In the genomic region with DNA sequence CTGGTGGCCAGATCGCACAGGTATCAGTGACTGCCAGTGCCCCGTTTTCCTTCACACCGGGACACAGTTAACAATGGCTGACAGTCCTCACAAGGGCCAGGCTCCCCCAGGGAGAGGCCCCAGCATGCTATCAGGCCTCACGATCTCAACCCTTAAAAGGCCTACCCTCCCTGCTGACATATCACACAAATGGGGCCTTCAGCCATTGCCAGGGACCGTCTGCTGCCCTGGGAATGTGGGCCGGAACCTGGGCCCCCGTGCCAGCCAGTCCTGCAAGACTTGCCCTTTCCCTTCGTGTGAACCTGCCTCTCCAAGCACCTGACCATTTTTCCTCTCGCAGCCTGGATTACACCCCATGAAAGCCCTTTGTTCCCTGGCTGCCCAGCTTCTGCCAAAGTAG, we compare ENCODE assay signal across 26 mouse cellular contexts.
A peak's percentile ranks its signal among the peaks of the same experiment; 100 is the strongest.
DNase-seq lines count a peak whose midpoint lies in the region; ATAC-seq lines count a peak whose summit lies in the region.
"Had no signal": no experiment of that assay in that cellular context is flagged by ENCODE, and none has a peak within 500 bp of the region (broad histone marks: within the 10 kb centered on the region; RNA-seq: fewer than 3 reads in every experiment).

No protein-coding gene starts in this region.

- intact Hi-C loops in left cerebral cortex, postnatal 4 days (cut with DNase I) = no loop called here

- H3K4me2 ChIP-seq in forebrain, embryonic 11.5 days (ENCODE audit: low read depth, low read length, severe bottlenecking) = no peak overlapping the region
- H3K4me2 ChIP-seq in midbrain, embryonic 14.5 days (ENCODE audit: low read length) = no peak overlapping the region
- H3K4me2 ChIP-seq in forebrain, embryonic 14.5 days (ENCODE audit: low read length) = no peak overlapping the region
- H3K4me2 ChIP-seq: heart, embryonic 15.5 days; hindbrain, embryonic 12.5 days; liver, embryonic 12.5 days; neural tube, embryonic 13.5 days; stomach, embryonic 15.5 days had no signal

- no peak overlapping the region for H3K9ac ChIP-seq in forebrain, embryonic 11.5 days (ENCODE audit: low read length)
- H3K9ac ChIP-seq in midbrain, embryonic 14.5 days (replicated peaks; ENCODE audit: low read length) = no peak overlapping the region
- H3K9ac ChIP-seq in forebrain, embryonic 14.5 days (ENCODE audit: low read length) = no peak overlapping the region
- H3K9ac ChIP-seq: heart, embryonic 15.5 days; hindbrain, embryonic 12.5 days; liver, embryonic 12.5 days; liver, postnatal 0 days; neural tube, embryonic 13.5 days; stomach, embryonic 15.5 days had no signal

- no peak for ATAC-seq in forebrain, embryonic 11.5 days (replicated peaks; ENCODE audit: low FRiP score)
- no peak for ATAC-seq in midbrain, embryonic 14.5 days (ENCODE audit: low FRiP score, low TSS enrichment)
- ATAC-seq in forebrain, embryonic 14.5 days = no peak
- ATAC-seq: CD4-positive, CD25-positive, alpha-beta regulatory T cell, adult 4 months; inflammation-experienced regulatory T-cells, adult 6 months; liver, embryonic 12.5 days; liver, postnatal 0 days; midbrain, embryonic 16.5 days had no signal

- WGBS in forebrain, embryonic 10.5 days = 54% methylated on average over 9 of the region's 9 CpGs
- WGBS in forebrain, embryonic 11.5 days = 44% methylated on average over 9 of the region's 9 CpGs
- WGBS in midbrain, embryonic 10.5 days = 50% methylated on average over 9 of the region's 9 CpGs
- 42% methylated on average over 9 of the region's 9 CpGs for WGBS in midbrain, embryonic 14.5 days
- 39% methylated on average over 9 of the region's 9 CpGs for WGBS in embryonic facial prominence, embryonic 10.5 days
- WGBS in forebrain, embryonic 14.5 days = 41% methylated on average over 9 of the region's 9 CpGs

- peak overlapping the region; percentile 93 for H3K27ac ChIP-seq in forebrain, embryonic 10.5 days
- H3K27ac ChIP-seq in forebrain, embryonic 11.5 days (ENCODE audit: low read depth, low read length) = no peak overlapping the region
- H3K27ac ChIP-seq in midbrain, embryonic 10.5 days (replicated peaks) = peak overlapping the region; percentile 93
- no peak overlapping the region for H3K27ac ChIP-seq in midbrain, embryonic 14.5 days (replicated peaks; ENCODE audit: low read depth, low read length)
- H3K27ac ChIP-seq in embryonic facial prominence, embryonic 10.5 days (replicated peaks) = peak overlapping the region; percentile 37; the same call in 1 of the 2 replicates
- peak overlapping the region; percentile 30; the same call in 1 of the 2 replicates for H3K27ac ChIP-seq in forebrain, embryonic 14.5 days (ENCODE audit: low read depth, low read length)
- H3K27ac ChIP-seq: heart, embryonic 10.5 days; heart, embryonic 15.5 days; hindbrain, embryonic 12.5 days; liver, embryonic 12.5 days; neural tube, embryonic 13.5 days; stomach, embryonic 15.5 days had no signal

- H3K36me3 ChIP-seq in forebrain, embryonic 10.5 days (replicated peaks) = no peaks in the 10 kb centered on the region
- H3K36me3 ChIP-seq in forebrain, embryonic 11.5 days (ENCODE audit: control insufficient read depth, insufficient read depth, low read length) = no peaks in the 10 kb centered on the region
- H3K36me3 ChIP-seq in midbrain, embryonic 10.5 days = no peaks in the 10 kb centered on the region
- H3K36me3 ChIP-seq in midbrain, embryonic 14.5 days (ENCODE audit: control insufficient read depth, insufficient read depth, low read length) = no peaks in the 10 kb centered on the region
- H3K36me3 ChIP-seq in embryonic facial prominence, embryonic 10.5 days (replicated peaks) = no peaks in the 10 kb centered on the region
- H3K36me3 ChIP-seq in forebrain, embryonic 14.5 days (ENCODE audit: control insufficient read depth, insufficient read depth, low read length) = no peaks in the 10 kb centered on the region
- H3K36me3 ChIP-seq: heart, embryonic 10.5 days; heart, embryonic 15.5 days; hindbrain, embryonic 12.5 days; liver, embryonic 12.5 days; neural tube, embryonic 13.5 days; stomach, embryonic 15.5 days had no signal

- H3K9me3 ChIP-seq in forebrain, embryonic 10.5 days = no peaks in the 10 kb centered on the region
- H3K9me3 ChIP-seq in forebrain, embryonic 11.5 days (ENCODE audit: control insufficient read depth, low read length) = no peaks in the 10 kb centered on the region
- no peaks in the 10 kb centered on the region for H3K9me3 ChIP-seq in midbrain, embryonic 10.5 days (replicated peaks)
- H3K9me3 ChIP-seq in midbrain, embryonic 14.5 days (ENCODE audit: control insufficient read depth, low read length) = no peaks in the 10 kb centered on the region
- no peaks in the 10 kb centered on the region for H3K9me3 ChIP-seq in embryonic facial prominence, embryonic 10.5 days
- no peaks in the 10 kb centered on the region for H3K9me3 ChIP-seq in forebrain, embryonic 14.5 days (replicated peaks; ENCODE audit: control insufficient read depth, low read length)
- H3K9me3 ChIP-seq: heart, embryonic 10.5 days; heart, embryonic 15.5 days; hindbrain, embryonic 12.5 days; liver, embryonic 12.5 days; neural tube, embryonic 13.5 days; stomach, embryonic 15.5 days had no signal

- DNase-seq in forebrain, embryonic 10.5 days (ENCODE audit: extremely low spot score, low spot score) = no peak
- DNase-seq in forebrain, embryonic 11.5 days (ENCODE audit: low spot score) = no peak
- no peak for DNase-seq in midbrain, embryonic 10.5 days (ENCODE audit: low spot score)
- DNase-seq in midbrain, embryonic 14.5 days = no peak
- no peak for DNase-seq in embryonic facial prominence, embryonic 10.5 days (ENCODE audit: low spot score)
- DNase-seq in forebrain, embryonic 14.5 days (ENCODE audit: low spot score) = no peak
- no peak for DNase-seq in ovary, adult 18-20 months (ENCODE audit: low spot score)
- no peak for DNase-seq in left cerebral cortex, postnatal 4 days
- DNase-seq: adrenal gland, postnatal 25 days; gastrocnemius, postnatal 14 days; heart, adult 11 months; kidney, adult 11 months; kidney, postnatal 14 days; liver, postnatal 0 days; lung, postnatal 36 days; right cerebral cortex, postnatal 25 days had no signal

- peaks cover 55% of the 10 kb centered on the region for H3K4me1 ChIP-seq in forebrain, embryonic 10.5 days
- H3K4me1 ChIP-seq in forebrain, embryonic 11.5 days (replicated peaks; ENCODE audit: control insufficient read depth, insufficient read depth, low read length) = peaks cover 42% of the 10 kb centered on the region
- H3K4me1 ChIP-seq in midbrain, embryonic 10.5 days = peaks cover 54% of the 10 kb centered on the region
- peaks cover 42% of the 10 kb centered on the region for H3K4me1 ChIP-seq in midbrain, embryonic 14.5 days (ENCODE audit: control insufficient read depth, insufficient read depth, low read length)
- peaks cover 49% of the 10 kb centered on the region for H3K4me1 ChIP-seq in embryonic facial prominence, embryonic 10.5 days
- H3K4me1 ChIP-seq in forebrain, embryonic 14.5 days (ENCODE audit: control insufficient read depth, insufficient read depth, low read length) = peaks cover 42% of the 10 kb centered on the region
- H3K4me1 ChIP-seq: heart, embryonic 15.5 days; liver, embryonic 12.5 days; stomach, embryonic 15.5 days had no signal

- peaks cover 28% of the 10 kb centered on the region for H3K27me3 ChIP-seq in forebrain, embryonic 10.5 days (ENCODE audit: poor library complexity, severe bottlenecking)
- no peaks in the 10 kb centered on the region for H3K27me3 ChIP-seq in forebrain, embryonic 11.5 days (ENCODE audit: control insufficient read depth, insufficient read depth, low read length)
- H3K27me3 ChIP-seq in midbrain, embryonic 10.5 days (ENCODE audit: low read depth, poor library complexity, severe bottlenecking) = peaks cover 39% of the 10 kb centered on the region
- H3K27me3 ChIP-seq in midbrain, embryonic 14.5 days (ENCODE audit: control insufficient read depth, insufficient read depth, low read length) = no peaks in the 10 kb centered on the region
- H3K27me3 ChIP-seq in embryonic facial prominence, embryonic 10.5 days (replicated peaks; ENCODE audit: low read depth, poor library complexity, severe bottlenecking) = peaks cover 37% of the 10 kb centered on the region
- no peaks in the 10 kb centered on the region for H3K27me3 ChIP-seq in forebrain, embryonic 14.5 days (replicated peaks; ENCODE audit: control insufficient read depth, insufficient read depth, low read length)
- H3K27me3 ChIP-seq: neural tube, embryonic 13.5 days; stomach, embryonic 15.5 days had no signal

- H3K4me3 ChIP-seq in forebrain, embryonic 10.5 days = no peak overlapping the region
- no peak overlapping the region for H3K4me3 ChIP-seq in forebrain, embryonic 11.5 days (ENCODE audit: low read depth, low read length)
- no peak overlapping the region for H3K4me3 ChIP-seq in midbrain, embryonic 10.5 days
- no peak overlapping the region for H3K4me3 ChIP-seq in midbrain, embryonic 14.5 days (replicated peaks; ENCODE audit: low read depth, low read length)
- H3K4me3 ChIP-seq in embryonic facial prominence, embryonic 10.5 days = no peak overlapping the region
- no peak overlapping the region for H3K4me3 ChIP-seq in forebrain, embryonic 14.5 days (ENCODE audit: low read depth, low read length)
- H3K4me3 ChIP-seq: heart, embryonic 10.5 days; heart, embryonic 15.5 days; hindbrain, embryonic 12.5 days; liver, embryonic 12.5 days; myocyte; neural tube, embryonic 13.5 days; stomach, embryonic 15.5 days had no signal

Comparison
In these comparisons a context has a peak if more than half of its experiments do, and no peak if none do; other contexts are left out.
1. H3K27ac ChIP-seq: peak in forebrain, embryonic 10.5 days (single experiment), midbrain, embryonic 10.5 days (single experiment), embryonic facial prominence, embryonic 10.5 days (single experiment) and forebrain, embryonic 14.5 days (single experiment); none in forebrain, embryonic 11.5 days (single experiment) and midbrain, embryonic 14.5 days (single experiment).